Mouse (Mus musculus) forebrain, embryonic 11.5 days (tissue): ENCODE measurements at regions not wholly inside any gene's neighbourhood (a gene's known extent, or its start where the extent isn't known, plus 50 kb on each side); places are given as distances from the start of the nearest gene placed in this dataset.
A peak's percentile ranks its signal among the peaks of the same experiment; 100 is the strongest.

Source experiments
- ATAC-seq: fragments of 200-750 bp; cut with Nextera tagmentation; replicated peaks from 2 replicates; pipeline ENCODE4 v1.8.0; 2017; ENCODE audit warnings: moderate TSS enrichment; ENCODE audit not compliant: low FRiP score
- DNase-seq: peaks from one replicate; pipeline ENCODE4 v3.0.0-alpha.2; 2017; ENCODE audit warnings: low spot score
- H3K27ac ChIP-seq: fragments of 300-500 bp; sonication (generic); 2 replicates; pipeline ENCODE4 v1.5.1; 2014; ENCODE audit warnings: low read depth, low read length
- H3K27me3 ChIP-seq: fragments of 300-500 bp; sonication (generic); 2 replicates; pipeline ENCODE4 v1.6.1; 2014; ENCODE audit warnings: mild to moderate bottlenecking, low read length, mixed read lengths; ENCODE audit not compliant: control insufficient read depth, insufficient read depth
- H3K36me3 ChIP-seq: fragments of 300-500 bp; sonication (generic); 2 replicates; pipeline ENCODE4 v1.6.1; 2014; ENCODE audit warnings: mild to moderate bottlenecking, low read length, moderate library complexity, mixed read lengths; ENCODE audit not compliant: control insufficient read depth, insufficient read depth
- H3K4me1 ChIP-seq: fragments of 300-500 bp; sonication (generic); replicated peaks from 2 replicates; pipeline ENCODE4 v1.6.1; 2014; ENCODE audit warnings: low read length, mixed read lengths; ENCODE audit not compliant: control insufficient read depth, insufficient read depth
- H3K4me2 ChIP-seq: fragments of 300-500 bp; sonication (generic); 2 replicates; pipeline ENCODE4 v1.6.1; 2014; ENCODE audit warnings: low read depth, mild to moderate bottlenecking, low read length, moderate library complexity, mixed read lengths; ENCODE audit not compliant: severe bottlenecking
- H3K4me3 ChIP-seq: fragments of 300-500 bp; sonication (generic); 2 replicates; pipeline ENCODE4 v1.5.1; 2014; ENCODE audit warnings: low read depth, low read length
- H3K9ac ChIP-seq: fragments of 300-500 bp; sonication (generic); 2 replicates; pipeline ENCODE4 v1.6.1; 2014; ENCODE audit warnings: low read length
- H3K9me3 ChIP-seq: fragments of 300-500 bp; sonication (generic); 2 replicates; pipeline ENCODE4 v1.6.1; 2016; ENCODE audit warnings: low read length, mixed read lengths; ENCODE audit not compliant: control insufficient read depth
- WGBS: fragments of 180-500 bp; shearing (Covaris S2); extraction: QIAGEN DNeasy Blood & Tissue Kit; methylation state at CpG from one replicate; pipeline ENCODE4 v1.1.7; 2014; 5-methylcytosine and 5-hydroxymethylcytosine counted together

DNA sequence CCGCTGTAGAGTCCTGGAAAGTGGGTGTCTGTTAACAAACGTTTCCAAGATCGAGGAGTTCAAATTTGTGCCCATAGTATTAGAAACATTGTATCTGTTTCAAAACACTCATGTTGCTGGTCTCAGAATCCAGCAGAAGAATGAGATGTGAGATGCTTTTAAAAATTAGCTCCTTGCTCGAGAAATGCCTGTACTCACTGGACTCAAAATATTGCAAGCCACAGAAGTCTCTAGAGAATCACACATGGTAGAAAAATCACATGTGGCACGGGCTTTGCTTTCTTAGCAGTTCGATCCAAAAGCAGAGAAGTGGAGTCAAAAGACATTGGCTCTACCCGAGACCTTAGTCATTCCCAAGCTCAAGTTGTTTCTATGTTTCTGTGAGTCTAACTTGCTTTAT is 67.0 kb upstream of the Cpsf6 start:
- WGBS = 91% methylated on average over 7 of the region's 7 CpGs
- no peaks in the 10 kb centered on the region for H3K9me3 ChIP-seq
- DNase-seq (no peak), ATAC-seq (no peak)
- no peak overlapping the region for H3K27ac ChIP-seq
- H3K4me1 ChIP-seq = peaks cover 5% of the 10 kb centered on the region; the same call in 1 of the 2 replicates
- H3K4me2 ChIP-seq = no peak overlapping the region
- no peak overlapping the region for H3K9ac ChIP-seq
- no peaks in the 10 kb centered on the region for H3K36me3 ChIP-seq
- no peaks in the 10 kb centered on the region for H3K27me3 ChIP-seq
- no peak overlapping the region for H3K4me3 ChIP-seq

DNA sequence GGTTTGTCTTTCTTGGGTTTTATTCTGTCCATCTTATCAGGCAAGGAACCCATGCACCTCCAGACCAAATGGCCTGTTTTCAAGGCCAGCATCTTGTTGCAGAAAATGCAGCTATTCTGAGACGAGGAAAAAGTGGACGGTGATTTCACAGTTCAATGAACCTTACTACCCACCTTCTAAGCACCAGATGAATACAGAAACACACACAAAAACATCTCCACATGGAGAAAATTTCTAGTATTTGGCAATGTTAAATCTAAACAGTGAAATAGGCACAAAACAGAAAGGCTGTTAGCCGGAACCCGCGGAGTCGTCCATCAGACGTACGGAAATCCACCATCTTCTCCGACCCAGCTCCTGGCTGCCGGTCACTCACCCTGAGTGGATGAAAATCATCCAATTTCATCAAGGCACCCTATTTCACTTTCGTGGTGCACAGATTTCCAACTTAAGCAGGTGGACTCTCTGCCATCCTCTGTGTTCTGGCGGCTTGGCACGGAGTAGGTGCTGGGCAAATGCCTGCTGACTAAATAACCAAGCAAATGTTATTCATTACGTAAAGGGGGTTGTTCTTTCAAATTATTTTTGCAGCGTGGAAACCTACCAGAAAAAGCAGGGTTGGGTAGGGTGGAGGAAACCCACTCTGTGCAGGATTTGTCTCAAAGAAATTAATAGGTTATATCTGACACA is 66.1 kb upstream of the Cpsf6 start:
- H3K4me1 ChIP-seq = peaks cover 5% of the 10 kb centered on the region; the same call in 1 of the 2 replicates
- no peak overlapping the region for H3K27ac ChIP-seq
- 91% methylated on average over 15 of the region's 15 CpGs for WGBS
- H3K9me3 ChIP-seq = no peaks in the 10 kb centered on the region
- no peak overlapping the region for H3K4me2 ChIP-seq
- ATAC-seq = no peak
- no peak overlapping the region for H3K9ac ChIP-seq
- H3K27me3 ChIP-seq = no peaks in the 10 kb centered on the region
- H3K4me3 ChIP-seq = no peak overlapping the region
- no peaks in the 10 kb centered on the region for H3K36me3 ChIP-seq
- DNase-seq = no peak

DNA sequence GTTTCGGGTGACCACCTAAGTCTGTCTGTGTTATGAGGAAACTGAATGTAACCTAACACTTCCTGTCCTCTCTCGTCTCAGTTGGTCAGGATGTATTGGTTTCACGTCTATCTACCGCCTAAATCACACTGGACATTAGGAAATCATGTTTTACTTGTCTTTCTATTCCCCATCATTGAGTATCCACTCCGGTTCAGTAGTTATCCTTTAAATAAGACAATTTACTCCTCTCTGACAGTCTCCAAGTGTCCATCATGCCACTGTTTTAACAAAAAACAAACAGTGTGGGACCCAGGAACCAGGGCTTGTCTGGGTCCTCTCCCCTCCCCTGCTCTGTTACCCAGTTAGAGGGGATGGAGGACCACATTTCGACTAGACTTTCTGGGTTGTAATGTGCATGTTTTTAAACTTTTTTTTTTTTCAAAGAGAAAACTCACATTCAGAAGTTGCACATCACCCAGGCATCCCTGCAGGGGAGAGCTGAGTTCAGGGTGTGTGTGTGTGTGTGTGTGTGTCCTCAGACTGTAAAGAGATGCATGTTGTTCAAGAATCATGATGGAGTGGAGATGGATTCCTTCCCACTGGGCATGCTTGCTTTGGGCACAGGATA is 65.5 kb upstream of the Cpsf6 start:
- ATAC-seq (no peak), DNase-seq (peak; percentile 17)
- Histone ChIP-seq H3K4me2 (no peak overlapping the region), H3K9me3 (no peaks in the 10 kb centered on the region), H3K4me1 (peaks cover 5% of the 10 kb centered on the region; the same call in 1 of the 2 replicates), H3K36me3 (no peaks in the 10 kb centered on the region), H3K27me3 (no peaks in the 10 kb centered on the region), H3K9ac (no peak overlapping the region), H3K27ac (no peak overlapping the region), H3K4me3 (no peak overlapping the region)
- WGBS = 72% methylated on average over 6 of the region's 6 CpGs

DNA sequence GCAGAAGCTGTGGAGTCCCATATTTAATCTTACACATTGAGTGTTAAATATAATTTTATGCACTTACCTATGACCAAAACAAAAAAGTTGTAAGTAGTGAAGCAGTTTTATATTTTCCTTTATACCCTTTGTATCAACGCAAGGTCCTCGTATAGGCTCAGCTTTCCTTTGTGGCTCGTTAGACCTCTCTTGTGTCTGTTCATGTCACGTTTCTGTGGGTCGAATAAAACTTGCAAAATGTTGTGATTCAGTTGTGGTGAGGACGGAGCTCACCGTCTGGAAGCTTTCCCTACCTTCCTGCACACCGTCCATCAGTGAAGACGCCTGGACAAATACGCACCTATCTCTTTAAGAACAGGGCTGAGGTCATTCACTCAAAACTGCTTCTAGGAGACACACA is 64.9 kb upstream of the Cpsf6 start:
- DNase-seq = peak; percentile 27
- H3K27ac ChIP-seq = no peak overlapping the region
- ATAC-seq = no peak
- H3K4me1 ChIP-seq = peaks cover 5% of the 10 kb centered on the region; the same call in 1 of the 2 replicates
- no peaks in the 10 kb centered on the region for H3K27me3 ChIP-seq
- H3K9me3 ChIP-seq = no peaks in the 10 kb centered on the region
- no peak overlapping the region for H3K4me3 ChIP-seq
- no peak overlapping the region for H3K4me2 ChIP-seq
- no peaks in the 10 kb centered on the region for H3K36me3 ChIP-seq
- 86% methylated on average over 10 of the region's 10 CpGs for whole genome bisulfite sequencing
- no peak overlapping the region for H3K9ac ChIP-seq

DNA sequence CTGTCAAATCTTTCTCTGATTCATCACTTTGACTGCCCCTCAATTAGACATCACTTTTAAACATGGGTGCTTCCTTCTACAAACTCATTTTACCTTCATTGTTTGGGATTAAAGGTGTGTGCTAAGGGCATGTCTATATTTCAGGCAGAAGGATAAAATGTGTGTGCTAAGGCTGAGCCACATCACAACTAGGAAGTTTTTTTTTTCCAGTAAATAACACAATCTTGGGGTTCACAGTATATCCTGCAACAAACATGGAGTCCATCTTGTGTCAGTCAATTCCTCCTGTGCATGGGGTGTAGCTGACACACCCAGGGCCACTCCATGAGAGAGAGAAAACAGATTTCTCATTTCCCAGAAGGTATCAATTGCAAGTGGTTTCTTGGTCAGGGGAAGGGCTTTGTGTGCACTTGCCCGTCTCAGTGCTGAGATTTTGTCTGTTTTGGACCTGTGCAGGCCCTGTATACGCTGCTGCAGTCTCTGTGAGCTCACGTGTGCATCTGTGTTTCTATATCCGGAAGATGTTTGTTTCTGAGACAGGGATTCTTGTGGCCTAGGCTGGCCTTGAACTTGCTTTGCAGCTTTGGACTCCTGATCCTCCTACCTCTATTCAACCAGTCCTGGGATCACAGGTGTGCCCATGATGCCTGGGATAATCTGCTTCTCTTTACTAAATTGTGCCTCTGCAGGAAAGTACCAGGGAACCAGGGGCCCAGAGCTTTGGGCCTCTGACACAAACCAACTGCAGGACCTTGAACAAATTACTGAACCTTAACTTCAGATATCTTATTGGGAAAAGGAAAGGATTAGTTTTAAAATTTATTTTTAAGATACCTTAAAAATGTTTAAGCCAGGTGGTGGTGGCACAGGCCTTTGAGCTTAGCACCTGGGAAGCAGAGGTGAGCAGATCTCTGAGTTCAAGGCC is 63.9 kb upstream of the Cpsf6 start:
- Histone ChIP-seq H3K27me3 (no peaks in the 10 kb centered on the region), H3K4me1 (peaks cover 5% of the 10 kb centered on the region; the same call in 1 of the 2 replicates), H3K36me3 (no peaks in the 10 kb centered on the region), H3K9me3 (no peaks in the 10 kb centered on the region), H3K4me3 (no peak overlapping the region), H3K4me2 (no peak overlapping the region), H3K9ac (no peak overlapping the region), H3K27ac (no peak overlapping the region)
- 88% methylated on average over 4 of the region's 4 CpGs for WGBS
- ATAC-seq (no peak), DNase-seq (no peak)

DNA sequence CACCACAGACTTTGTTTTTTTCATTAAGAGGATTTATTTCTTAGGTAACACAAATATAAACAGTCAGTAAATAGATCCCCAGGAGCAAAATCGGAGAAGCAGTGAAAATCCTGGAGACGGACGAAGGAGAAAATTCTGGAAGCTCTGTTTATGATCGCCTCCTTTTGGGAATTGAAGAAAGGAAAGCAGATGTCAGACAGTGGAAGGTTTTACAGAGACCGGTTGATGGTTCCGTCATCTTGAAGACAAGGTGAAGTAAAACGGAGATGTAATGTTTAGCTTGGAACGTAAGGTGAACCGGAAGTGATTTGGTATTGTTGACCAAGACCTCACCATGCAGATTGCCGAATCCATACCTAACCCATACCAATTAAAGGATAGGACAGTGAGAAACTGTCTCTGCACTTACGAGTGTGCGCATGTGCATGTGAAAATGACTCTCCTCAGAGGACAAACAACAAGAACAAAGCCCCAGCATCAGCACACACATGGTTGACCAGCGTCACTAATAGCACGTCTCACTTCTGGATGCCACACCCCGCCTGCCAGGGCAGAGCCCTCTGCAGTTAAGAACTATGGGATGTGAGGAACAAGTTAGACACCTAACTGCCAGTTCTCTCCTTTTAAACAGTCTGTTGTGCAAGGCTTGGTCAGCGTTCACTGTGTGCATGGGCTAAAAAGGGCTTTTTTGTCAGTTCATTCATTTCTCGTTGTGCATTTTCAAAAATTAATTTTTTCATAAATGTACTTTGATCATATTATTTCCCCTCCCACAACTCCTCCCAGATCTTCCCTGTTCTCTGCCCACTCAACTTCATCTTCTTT is 62.4 kb upstream of the Cpsf6 start:
- Histone ChIP-seq H3K36me3 (no peaks in the 10 kb centered on the region), H3K9me3 (no peaks in the 10 kb centered on the region), H3K4me3 (no peak overlapping the region), H3K4me2 (peak overlapping the region; percentile 12; the same call in 1 of the 2 replicates), H3K27me3 (no peaks in the 10 kb centered on the region), H3K9ac (no peak overlapping the region), H3K27ac (peak overlapping the region; percentile 39; the same call in 1 of the 2 replicates), H3K4me1 (peaks cover 5% of the 10 kb centered on the region; the same call in 1 of the 2 replicates)
- ATAC-seq = peak; percentile 34; the same call in 1 of the 2 replicates
- no peak for DNase-seq
- 56% methylated on average over 17 of the region's 17 CpGs for WGBS

DNA sequence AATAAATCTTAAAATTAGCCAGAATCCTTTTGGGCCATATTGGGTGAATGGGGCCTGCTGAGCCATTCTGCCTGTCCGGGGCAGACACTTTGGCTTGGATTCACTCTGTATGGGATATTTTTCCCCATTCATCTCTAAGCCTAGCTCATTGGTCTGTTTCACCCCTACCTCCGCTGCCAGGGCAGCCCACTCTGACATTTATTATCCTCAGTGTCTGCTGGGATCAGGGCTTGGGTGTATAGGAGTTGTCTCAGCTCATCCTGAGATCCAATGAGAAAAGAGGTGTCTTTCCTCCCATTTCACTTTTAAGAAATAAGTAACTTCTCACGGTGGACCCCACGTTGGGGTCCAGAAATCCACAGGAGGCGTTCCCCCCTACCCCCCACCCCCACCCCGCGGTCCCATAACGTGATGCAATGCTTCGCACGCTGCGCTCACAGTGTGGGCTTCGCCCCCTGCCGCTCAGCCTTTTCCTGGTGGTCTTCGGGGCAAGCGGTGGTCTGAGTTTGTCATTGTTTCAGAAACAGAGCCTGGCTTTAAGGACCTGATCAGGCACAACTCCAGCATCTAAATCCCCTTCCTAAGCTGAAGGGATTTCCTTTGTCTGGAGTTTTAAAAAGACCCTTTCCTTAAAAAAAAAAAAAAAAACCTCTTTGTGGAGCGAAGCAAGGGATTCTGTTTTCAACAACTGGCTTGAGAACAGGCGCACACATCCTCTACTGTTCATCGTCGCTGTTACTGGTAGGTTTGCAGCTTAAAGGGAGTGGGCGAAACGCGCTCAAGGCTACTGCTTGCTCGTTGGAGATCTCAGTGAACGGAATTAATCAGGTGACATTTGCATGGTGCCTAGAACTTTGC is 61.5 kb upstream of the Cpsf6 start:
- 5% methylated on average over 24 of the region's 24 CpGs for WGBS
- ATAC-seq (peak; percentile 82), DNase-seq (no peak)
- Histone ChIP-seq H3K27ac (peak overlapping the region; percentile 39; the same call in 1 of the 2 replicates), H3K27me3 (no peaks in the 10 kb centered on the region), H3K4me3 (peak overlapping the region; percentile 18; the same call in 1 of the 2 replicates), H3K36me3 (no peaks in the 10 kb centered on the region), H3K9ac (no peak overlapping the region), H3K4me1 (peaks cover 5% of the 10 kb centered on the region; the same call in 1 of the 2 replicates), H3K9me3 (no peaks in the 10 kb centered on the region), H3K4me2 (peak overlapping the region; percentile 41)
